Mouse (Mus musculus) ES-E14 (cell line): ENCODE results near the gene Krit1. TPM values are rescaled to one million over a fixed set of nuclear protein-coding genes. Genes with fewer than 3 reads are reported as not detected.

Experiments used
- DNase-seq: peaks from one replicate; pipeline ENCODE4 v3.0.0-alpha.2; 2013; ENCODE audit warnings: low read depth, low spot score
- H3K27ac ChIP-seq: 2 replicates; pipeline ENCODE4 v1.5.1; 2012; ENCODE audit warnings: low read depth, mild to moderate bottlenecking, low read length, moderate library complexity, mixed read lengths; ENCODE audit not compliant: poor library complexity, insufficient read depth, severe bottlenecking
- H3K36me3 ChIP-seq: 2 replicates; pipeline ENCODE4 v1.6.1; 2012; ENCODE audit warnings: mild to moderate bottlenecking, low read length, moderate library complexity, mixed read lengths; ENCODE audit not compliant: control insufficient read depth, poor library complexity, insufficient read depth, severe bottlenecking
- H3K4me1 ChIP-seq, 2 experiments: fragments of 150-350 bp in 1 of 2; sonication (generic) in 1 of 2; 2 replicates each; pipeline ENCODE4 v1.6.1; 2012; ENCODE audit warnings: low read length in 2 of 2, mild to moderate bottlenecking in 1 of 2, mixed read lengths in 1 of 2; ENCODE audit not compliant: control insufficient read depth in 2 of 2, insufficient read depth in 2 of 2, poor library complexity in 1 of 2
- H3K4me3 ChIP-seq, 2 experiments: fragments of 150-350 bp in 1 of 2; sonication (generic) in 1 of 2; 2 replicates each; pipeline ENCODE4 v1.5.1; 2012; ENCODE audit warnings: low read length in 2 of 2, low read depth in 1 of 2, mild to moderate bottlenecking in 1 of 2, mixed read lengths in 1 of 2; ENCODE audit not compliant: insufficient read depth in 1 of 2, poor library complexity in 1 of 2, severe bottlenecking in 1 of 2
- H3K9ac ChIP-seq: 2 replicates; pipeline ENCODE4 v1.6.1; 2012; ENCODE audit warnings: low read depth, mild to moderate bottlenecking, low read length, mixed read lengths; ENCODE audit not compliant: poor library complexity, insufficient read depth, severe bottlenecking
- H3K9me3 ChIP-seq: fragments of 150-350 bp; sonication (generic); 2 replicates; pipeline ENCODE4 v1.6.1; 2012; ENCODE audit warnings: low read depth, mild to moderate bottlenecking, low read length; ENCODE audit not compliant: control insufficient read depth, insufficient read depth
- CHD2 ChIP-seq: IDR thresholded peaks from 2 replicates; pipeline ENCODE4 v1.6.1; 2014; ENCODE audit warnings: mild to moderate bottlenecking, low read depth, low read length, inconsistent platforms
- HCFC1 ChIP-seq: IDR thresholded peaks from 2 replicates; pipeline ENCODE4 v1.6.1; 2012; ENCODE audit warnings: low read length, inconsistent platforms, borderline replicate concordance; ENCODE audit not compliant: insufficient read depth
- MAFK ChIP-seq: IDR thresholded peaks from 2 replicates; pipeline ENCODE4 v1.6.1; 2014; ENCODE audit warnings: mild to moderate bottlenecking, low read depth, low read length, inconsistent platforms; ENCODE audit not compliant: insufficient read depth
- ZC3H11A ChIP-seq: IDR thresholded peaks from 2 replicates; pipeline ENCODE4 v1.6.1; 2012; ENCODE audit warnings: low read depth, mild to moderate bottlenecking, inconsistent platforms, low read length, borderline replicate concordance
- ZNF384 ChIP-seq: IDR thresholded peaks from 2 replicates; pipeline ENCODE4 v1.6.1; 2012; ENCODE audit warnings: low read depth, low read length, inconsistent platforms
- in situ Hi-C, 2 experiments: fragments of 600-800 bp; cut with MboI; formaldehyde crosslinking; loops; one replicate each; pipeline ENCODE4 v1.15.1; 2025; ENCODE audit warnings: low sequenced_read_pairs in 2 of 2, inconsistent platforms in 1 of 2; ENCODE audit not compliant: unreplicated experiment in 2 of 2
- total RNA-seq: library from RNA; depleted of rRNA; stranded (reverse); fragments of 300-350 nt; gene quantifications from 2 replicates; pipeline ENCODE4 v1.2.3, GENCODE M21; 2012

The Krit1 gene
- total RNA-seq, 1 experiment = 30.8 TPM

- in situ Hi-C loops = no loop called here
- no peak for TF ChIP-seq MAFK
- Histone ChIP-seq H3K4me1 (peaks cover 0 to 2% of the 10 kb centered on the region in 2 experiments; a peak in 1 of 4 replicates), H3K9ac (no peak overlapping the region), H3K9me3 (no peaks in the 10 kb centered on the region), H3K36me3 (no peaks in the 10 kb centered on the region; the same call in 1 of the 2 replicates), H3K27ac (no peak overlapping the region), H3K4me3 (no peak overlapping the region)
- DNase-seq = no peak
These were observed 5.5 kb downstream of the Krit1 start for GRCm38 (mm10) chr5:3808472-3808871.

DNA sequence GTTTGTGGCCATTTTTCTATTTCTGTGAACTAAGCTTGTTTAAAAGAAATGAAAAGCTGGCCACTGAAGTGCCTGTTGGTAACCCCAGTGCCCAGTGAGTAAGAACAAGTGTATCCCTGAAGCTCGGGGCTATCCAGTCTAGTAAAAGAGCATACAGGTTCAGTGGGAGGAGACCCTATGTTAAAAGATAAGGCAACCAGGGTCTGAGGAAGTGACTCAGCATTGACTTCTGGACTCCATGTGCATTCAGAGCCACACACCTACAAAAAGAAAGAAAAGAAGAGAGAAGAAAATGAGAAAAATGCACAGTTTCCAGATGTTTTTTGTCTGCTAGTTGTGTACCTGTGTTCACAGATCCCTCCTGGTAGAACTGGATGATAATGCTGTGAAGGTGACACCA is 31.1 kb downstream of the Krit1 start:
- H3K9ac ChIP-seq = no peak overlapping the region
- in situ Hi-C loops = no loop called here
- no peak overlapping the region for H3K4me3 ChIP-seq
- no peak overlapping the region for H3K27ac ChIP-seq
- 0 out of 2 replicates have a peak, but pooled peaks cover 2% of the 10 kb centered on the region for H3K9me3 ChIP-seq
- peaks cover 4% of the 10 kb centered on the region for H3K36me3 ChIP-seq
- H3K4me1 ChIP-seq = no peaks in the 10 kb centered on the region
- DNase-seq = no peak
- TF ChIP-seq ZNF384 (no peak), MAFK (no peak), ZC3H11A (no peak), CHD2 (no peak), HCFC1 (no peak)

GRCm38 (mm10) chr5:3845026-3845425 is 42.0 kb downstream of the Krit1 start, which contains the start of gene Lrrd1:
Gene Lrrd1 (plus strand): TSS chr5:3845173.
- H3K36me3 ChIP-seq = peaks cover 2% of the 10 kb centered on the region; the same call in 1 of the 2 replicates

DNA sequence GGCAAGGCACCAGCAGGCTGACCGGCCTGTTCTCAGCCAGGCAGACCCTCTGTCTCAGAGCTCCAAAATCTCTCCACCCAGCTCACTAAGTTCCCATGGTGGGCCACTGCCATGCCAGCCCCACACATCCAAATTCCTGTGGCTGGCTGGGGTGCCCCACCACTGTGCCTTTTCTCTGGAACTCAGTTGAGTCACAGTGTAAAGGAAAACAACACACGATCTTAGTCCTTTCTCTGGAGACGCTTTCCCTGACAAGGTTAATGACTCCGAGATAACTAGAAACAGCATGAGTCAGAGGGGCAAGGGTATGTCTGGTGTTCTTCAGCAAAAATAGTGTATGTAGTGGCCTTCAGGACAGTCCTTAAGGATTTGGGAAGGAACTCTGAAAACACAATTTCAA is 67.2 kb downstream of the Krit1 start:
- in situ Hi-C loops = no loop called here
- TF ChIP-seq ZC3H11A (no peak), CHD2 (no peak), ZNF384 (no peak), MAFK (no peak), HCFC1 (no peak)
- Histone ChIP-seq H3K4me1 (peaks cover 4 to 6% of the 10 kb centered on the region in 2 experiments; a peak in 3 of 4 replicates), H3K27ac (no peak overlapping the region), H3K4me3 (no peak overlapping the region), H3K36me3 (no peaks in the 10 kb centered on the region), H3K9ac (no peak overlapping the region), H3K9me3 (no peaks in the 10 kb centered on the region)
- no peak for DNase-seq

More at GRCm38 (mm10) chr5:3845026-3845425, 42.0 kb downstream of the Krit1 start, which contains the start of gene Lrrd1:
- peak within 1 kb of the TSS; percentile 67 to 75 for H3K4me3 ChIP-seq
- peak; percentile 11 for DNase-seq
- TF ChIP-seq ZC3H11A (no peak), ZNF384 (no peak), CHD2 (no peak), HCFC1 (no peak), MAFK (no peak)
- no peaks in the 10 kb centered on the region for H3K9me3 ChIP-seq
- no peaks in the 10 kb centered on the region for H3K4me1 ChIP-seq
- no peak within 1 kb of the TSS for H3K27ac ChIP-seq
- H3K9ac ChIP-seq = peak within 1 kb of the TSS; percentile 67
- in situ Hi-C loops = no loop called here

GRCm38 (mm10) chr5:3872348-3872747 is 69.4 kb downstream of the Krit1 start:
- H3K36me3 ChIP-seq = no peaks in the 10 kb centered on the region
- H3K4me3 ChIP-seq = no peak overlapping the region
- peaks cover 4 to 6% of the 10 kb centered on the region in 2 experiments; a peak in 3 of 4 replicates for H3K4me1 ChIP-seq
- no peaks in the 10 kb centered on the region for H3K9me3 ChIP-seq
- peak overlapping the region; percentile 62; the same call in 1 of the 2 replicates for H3K27ac ChIP-seq
- TF ChIP-seq MAFK (no peak), HCFC1 (no peak), CHD2 (peak; percentile 60; the same call in 1 of the 2 replicates), ZC3H11A (no peak), ZNF384 (no peak)
- in situ Hi-C loops = no loop called here
- peak; percentile 83 for DNase-seq
- no peak overlapping the region for H3K9ac ChIP-seq
